Mouse (Mus musculus): ENCODE measurements around the gene Lsm12.

The Lsm12 gene

DNA sequence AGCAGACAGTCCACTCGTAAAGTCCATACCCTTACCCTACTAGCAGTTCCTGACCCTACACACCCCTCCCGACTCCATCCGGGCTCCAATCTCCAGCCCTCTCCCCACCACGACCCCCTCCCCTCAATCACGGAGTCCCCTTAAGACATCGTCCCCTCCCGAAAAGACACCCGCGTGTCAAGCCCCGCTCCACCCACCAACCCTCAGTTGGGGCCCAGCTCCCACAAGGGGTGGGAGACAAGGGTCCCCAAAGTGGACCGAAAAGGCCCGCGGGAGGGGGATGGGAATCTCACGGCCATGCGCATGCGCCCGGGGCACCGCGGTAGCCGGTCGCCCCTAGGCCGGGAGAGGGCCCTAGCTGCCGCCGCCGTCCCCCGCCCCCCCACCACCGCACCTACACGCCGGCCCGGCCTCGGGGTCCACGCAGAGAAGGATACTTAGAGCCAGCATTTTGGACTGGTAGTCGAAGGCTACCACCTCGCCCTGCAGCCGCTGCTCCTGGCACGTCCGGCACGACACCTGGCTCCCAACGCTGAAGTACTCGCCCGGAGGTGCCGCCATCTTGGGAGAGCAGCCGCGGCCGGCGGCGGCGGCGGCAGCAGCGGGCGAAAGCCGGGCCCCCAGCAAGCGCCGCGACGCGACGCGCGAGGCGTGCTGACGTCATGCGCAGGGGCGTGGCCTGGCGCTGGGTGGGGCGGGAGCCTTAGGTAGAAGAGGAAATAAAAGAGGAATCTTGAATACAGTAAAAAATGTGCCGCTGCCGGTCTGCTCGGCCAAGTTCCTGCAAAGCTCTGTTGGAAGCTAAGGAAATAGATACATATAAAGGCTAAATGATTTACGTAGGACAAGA, at the start of gene Lsm12:
Gene Lsm12 (minus strand): TSS at position 651 of the 850 bp plus-strand sequence.
- DNase-seq (ENCODE audit: low spot score): peak; percentile 81

DNA sequence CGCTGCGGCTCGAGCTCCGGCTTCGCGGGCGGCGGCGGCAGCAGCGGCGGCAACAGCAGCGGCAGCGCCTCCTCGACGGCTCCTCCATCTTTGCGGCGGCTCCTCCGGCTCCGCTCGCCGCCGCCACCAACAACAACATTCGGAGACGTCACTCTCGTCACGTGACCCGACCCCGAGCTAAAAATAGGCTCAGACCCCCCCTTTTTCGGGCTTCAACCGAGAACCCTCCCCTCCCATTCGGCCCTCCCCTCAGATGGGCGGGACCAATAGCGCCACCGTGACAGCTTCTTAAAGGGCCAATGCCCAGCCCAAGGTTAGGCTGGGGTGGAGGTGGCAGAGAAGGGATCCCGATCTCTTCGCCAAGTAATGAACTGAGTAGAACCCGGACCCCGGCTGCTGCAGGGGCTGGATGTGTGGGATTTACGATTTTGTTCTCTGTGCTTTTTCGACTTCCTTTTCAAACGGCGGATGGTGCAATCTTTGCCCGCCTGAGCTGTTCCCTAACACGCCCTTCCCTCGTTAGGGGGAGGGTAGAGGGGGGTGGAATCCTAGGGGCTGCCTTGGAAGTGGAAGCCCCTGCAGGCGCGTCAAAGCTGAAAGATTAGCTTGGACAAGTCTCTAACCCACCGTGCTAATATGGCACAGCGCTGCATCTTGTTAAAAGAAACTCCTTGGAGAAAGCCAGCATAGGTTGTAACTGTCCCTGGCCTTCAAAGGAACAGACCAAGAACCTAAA, 45.1 kb upstream of the Lsm12 start, which contains the start of gene Hdac5:
Gene Hdac5 (minus strand): TSS at position 161 of the 736 bp plus-strand sequence.
- peak; percentile 96 for DNase-seq (ENCODE audit: low spot score)

DNA sequence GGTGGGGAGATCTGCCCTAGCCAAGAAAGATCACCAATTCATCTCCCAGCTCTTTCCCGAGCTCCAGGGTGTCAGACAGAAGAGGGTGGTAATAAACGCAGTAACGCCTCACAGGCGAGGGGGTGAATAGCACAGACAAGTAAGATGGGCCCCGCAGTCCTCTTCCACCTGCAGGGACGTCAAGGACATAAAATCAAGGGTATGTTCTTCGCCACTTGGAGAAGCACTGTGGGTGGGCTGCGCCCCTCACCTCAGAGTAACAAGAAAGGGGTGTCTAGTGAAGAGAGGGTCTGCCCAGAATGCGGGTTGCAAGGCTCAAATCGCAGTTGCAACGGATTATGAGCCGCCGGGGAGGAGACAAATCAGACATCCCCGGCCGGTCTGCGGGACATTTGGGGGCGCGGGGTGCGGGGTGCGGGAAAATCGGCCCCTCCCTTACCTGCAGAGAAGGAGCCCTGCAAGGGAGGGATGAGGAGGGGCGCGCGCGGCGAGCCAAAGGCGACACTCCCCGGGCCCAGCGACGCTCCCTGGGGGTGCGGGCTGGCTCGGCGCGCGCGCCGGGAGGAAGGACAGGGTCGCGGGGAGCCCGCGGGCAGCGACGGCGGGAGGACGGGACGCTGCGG, 44.3 kb upstream of the Lsm12 start:
- DNase-seq (ENCODE audit: low spot score): no peak

DNA sequence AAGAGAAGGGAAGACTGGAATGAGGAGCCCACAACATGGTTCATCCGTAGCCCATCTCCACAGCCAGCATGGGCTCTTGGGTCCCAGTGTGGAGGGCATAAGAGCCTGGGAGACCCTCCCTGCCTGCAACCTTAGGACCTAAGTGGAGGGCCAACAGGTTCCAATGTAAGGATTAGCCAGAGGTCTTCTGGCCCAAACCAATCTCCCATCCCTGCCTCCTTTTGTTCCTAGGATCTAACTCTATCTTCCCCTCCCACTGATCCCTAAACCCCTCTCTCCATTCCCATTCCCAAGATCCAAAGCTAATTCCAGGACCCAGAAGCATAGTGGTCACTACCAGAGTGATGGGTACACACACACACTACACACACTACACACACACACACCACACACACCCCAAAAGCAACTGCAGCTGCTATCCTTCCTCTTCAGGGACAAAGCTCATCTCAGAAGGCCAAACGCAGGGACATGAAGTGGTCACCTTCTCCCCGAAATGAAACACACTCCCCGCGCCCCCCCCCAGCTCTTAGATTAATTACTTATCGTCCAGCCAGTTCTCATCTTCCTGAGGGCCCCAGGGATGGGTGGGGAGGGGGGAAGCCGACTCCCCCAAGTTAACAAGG, 43.7 kb upstream of the Lsm12 start:
- DNase-seq (ENCODE audit: low spot score): no peak

DNA sequence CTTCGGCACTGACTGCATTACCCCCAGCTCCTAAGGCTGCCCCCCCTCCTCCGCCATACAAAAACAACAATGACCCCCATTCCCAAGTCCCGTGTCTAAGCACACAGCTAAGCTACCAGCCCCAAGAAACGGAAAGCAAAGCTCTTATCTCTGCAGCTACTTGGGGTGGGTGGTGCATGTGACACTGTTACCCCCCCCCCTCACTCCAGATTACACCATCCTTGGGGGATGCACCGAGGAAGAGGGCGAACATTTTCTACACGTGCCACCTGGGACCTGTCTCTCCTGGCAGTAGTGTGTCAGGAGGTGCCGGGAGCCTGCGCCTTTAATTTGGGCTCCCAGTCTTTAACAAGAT, 43.1 kb upstream of the Lsm12 start:
- DNase-seq (ENCODE audit: low spot score): no peak

DNA sequence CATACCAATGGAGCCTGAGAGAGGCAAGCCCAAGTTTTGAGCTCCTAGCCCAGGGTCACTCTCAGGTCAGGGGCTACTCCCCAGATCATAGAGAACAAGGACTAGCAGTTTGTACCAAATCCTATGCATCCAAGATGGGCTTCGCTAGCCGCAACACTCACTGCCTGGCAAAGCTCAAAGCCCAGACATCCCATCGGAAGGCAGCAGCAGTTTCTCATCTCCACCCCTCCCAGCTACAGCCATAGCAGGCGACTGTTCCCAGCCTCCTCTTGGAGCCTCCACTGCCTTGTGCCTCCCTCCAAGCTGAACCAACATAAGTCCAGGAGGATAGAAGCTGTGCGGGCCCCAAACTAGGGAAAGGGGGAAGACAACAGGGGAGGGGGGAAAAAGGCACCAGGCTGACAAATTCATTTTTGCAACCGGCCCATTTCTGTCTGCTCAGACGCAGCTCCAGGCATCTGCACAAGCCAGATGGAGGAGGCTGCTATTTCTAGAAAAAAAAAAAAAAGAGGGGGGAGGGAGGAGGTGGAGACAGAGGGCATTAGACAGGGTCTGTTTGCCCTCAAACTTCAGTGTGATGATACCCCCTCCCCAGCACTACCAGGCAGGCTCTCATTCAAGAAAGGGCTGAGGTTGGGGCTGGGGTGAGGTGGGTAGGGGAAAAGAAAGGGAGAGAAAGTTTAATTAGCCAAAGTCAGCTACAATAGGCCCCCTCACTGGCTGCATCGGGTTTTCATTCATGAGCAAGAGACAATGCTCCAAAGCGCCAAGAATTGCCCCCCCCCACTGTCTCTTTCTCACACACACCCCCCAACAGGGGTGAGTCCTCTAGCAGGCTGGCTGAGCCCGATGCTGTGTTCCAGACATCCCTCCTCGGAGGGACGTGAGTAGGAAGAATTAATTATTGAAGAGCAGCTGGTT, 42.4 kb upstream of the Lsm12 start:
- DNase-seq (ENCODE audit: low spot score): no peak

DNA sequence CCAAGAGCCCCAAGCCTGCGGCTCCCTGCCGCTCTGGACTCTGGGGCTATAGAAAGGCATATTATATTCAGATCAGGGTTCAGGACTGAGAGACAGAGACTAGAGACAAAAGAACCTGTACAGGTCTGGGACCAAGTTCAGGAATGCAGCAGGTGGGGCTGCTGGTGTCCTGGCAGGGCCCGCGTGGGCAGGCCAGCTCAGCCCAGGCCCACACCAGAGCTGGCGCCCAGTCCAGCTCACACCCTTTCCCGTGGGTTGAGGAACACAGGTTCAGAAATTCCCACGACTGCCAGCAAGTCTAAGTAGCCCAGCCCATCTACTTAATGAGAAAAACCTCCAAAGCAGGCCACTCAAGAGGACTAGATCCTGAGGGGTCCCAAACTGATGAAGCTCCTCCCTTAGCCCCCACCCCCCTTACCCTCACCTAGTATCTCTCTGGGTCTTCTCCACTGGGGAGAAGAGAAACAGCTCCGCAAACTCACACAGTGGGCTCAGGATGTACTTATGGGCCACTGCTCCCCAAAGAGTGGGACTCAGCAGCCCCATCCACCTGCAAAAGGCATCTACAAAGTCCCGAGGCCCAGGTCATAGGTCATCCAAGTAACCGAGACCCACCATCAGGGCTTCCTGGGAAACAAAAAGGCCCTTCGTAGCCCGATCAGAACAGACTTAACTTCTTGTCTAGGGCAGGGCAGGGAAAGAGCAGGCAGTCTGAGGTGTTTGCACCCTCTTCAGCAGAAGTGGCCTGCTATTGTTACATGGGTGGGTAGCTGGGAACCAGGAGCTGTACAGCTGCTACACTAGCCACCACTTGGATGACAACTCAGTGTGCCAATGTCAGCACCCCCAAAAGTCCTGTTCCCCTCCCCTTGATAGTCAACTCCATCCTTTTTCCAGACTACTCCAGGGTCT, 41.2 kb upstream of the Lsm12 start:
- no peak for DNase-seq (ENCODE audit: low spot score)

DNA sequence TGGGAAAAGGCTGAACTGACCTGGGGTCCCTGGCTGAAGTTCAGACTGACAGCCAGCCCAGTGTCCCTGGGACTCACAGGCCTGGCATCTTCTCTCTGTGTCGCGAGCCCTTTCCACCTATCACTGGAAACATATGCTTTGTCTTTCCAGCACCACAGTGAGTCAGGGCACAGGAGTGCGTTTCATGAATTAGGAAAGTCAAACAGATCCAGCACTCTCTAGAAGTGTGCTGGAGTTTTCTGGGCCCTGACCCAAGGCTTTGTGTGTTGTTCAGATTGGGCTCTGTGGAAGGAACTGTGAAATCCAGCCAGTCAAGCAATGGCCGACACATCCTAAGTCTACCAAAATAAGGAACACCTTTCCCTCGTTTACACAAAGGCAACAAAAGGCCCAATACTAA, 40.1 kb upstream of the Lsm12 start:
- no peak for DNase-seq (ENCODE audit: low spot score)

DNA sequence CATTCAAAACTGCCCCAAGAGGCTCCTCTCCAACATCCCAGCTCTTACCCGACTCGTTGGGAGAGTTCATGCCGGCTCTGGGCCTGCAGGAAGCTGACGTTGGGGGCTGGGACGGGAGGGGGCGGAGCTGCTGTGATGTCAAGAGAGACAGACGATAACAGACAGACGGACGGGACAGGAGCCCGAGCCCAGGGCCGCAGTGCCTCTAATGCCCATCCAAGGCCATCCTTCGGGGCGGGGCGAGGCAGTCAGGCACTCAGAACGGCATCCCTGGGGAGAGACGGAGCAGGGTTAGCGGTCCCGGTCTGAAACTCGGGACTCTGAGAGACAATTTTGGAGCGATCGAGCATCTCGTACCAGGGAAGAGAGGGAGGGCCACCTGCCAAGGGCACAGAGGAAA, 39.6 kb upstream of the Lsm12 start:
- no peak for DNase-seq (ENCODE audit: low spot score)

DNA sequence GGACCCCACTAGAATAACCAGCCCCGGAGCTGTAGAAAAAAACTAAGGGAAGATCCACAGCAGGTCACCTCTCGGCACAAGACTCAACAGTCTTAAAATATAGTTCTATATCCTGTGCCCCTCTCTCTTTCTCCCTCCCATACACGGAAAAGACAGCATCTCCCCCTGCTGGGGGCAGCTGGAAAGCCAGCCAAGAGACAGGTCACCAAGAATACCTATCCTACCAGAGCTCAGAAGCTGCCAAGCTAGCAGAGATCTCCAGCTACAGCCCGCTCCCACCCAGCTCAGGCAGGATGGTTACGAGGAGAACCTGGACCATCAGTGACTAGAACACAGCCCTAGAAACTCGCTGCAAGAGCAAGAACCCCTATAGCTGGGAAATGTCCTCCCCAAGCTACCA, 38.1 kb upstream of the Lsm12 start:
- no peak for DNase-seq (ENCODE audit: low spot score)

DNA sequence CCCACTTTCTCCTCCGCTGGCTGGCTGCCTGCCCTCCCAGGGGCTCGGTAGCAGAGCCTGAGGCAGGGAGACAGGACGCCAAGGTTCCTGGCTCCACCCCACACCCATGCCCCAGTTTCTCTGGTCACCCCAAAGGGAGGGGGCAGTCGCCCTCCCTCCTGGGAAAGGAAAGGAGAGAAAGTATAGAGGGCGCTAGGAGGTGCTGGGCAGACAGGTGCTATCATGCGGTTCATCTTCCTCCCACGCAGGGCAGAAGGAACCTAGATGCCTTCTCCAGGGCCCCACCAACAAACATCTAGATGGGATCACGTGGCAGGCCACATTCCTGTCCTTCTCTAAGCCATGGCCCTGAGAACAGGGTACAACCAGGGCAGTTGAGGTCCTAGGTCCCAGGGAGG, 36.9 kb upstream of the Lsm12 start:
- DNase-seq (ENCODE audit: low spot score): no peak

DNA sequence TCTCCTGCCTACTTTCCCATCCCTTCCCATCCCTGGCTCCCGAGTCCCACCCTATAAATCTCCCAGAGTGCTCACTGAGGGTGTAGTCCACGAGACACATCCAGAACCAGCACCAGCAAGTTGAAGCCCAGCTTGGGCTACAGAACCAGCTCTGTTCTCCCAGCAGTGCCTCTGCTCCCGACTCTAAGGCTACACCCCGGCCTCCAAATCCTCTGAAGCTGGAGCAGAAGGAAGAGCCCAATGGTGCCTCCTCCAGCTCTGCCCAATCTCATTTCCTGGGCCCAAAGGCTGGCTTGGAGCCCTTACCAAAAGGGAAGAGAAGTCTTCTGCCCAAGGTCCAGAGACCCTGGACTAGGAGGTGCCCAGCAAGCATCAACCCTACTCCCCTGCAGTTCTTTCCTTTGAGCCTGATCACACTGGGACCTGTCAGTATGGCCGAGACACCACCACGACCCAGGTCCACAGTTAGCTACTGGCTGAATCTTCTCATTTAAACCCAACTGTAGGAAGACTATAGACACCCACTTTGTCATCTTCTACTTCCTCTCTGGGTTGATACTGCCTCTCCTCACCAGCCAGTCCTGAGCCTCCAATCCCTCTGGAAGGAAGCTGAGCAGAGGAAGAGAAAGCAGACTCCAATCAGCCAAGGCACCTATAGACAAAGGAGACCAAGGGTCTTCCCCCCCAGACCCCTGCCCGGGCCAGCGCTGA, 36.3 kb upstream of the Lsm12 start:
- no peak for DNase-seq (ENCODE audit: low spot score)

DNA sequence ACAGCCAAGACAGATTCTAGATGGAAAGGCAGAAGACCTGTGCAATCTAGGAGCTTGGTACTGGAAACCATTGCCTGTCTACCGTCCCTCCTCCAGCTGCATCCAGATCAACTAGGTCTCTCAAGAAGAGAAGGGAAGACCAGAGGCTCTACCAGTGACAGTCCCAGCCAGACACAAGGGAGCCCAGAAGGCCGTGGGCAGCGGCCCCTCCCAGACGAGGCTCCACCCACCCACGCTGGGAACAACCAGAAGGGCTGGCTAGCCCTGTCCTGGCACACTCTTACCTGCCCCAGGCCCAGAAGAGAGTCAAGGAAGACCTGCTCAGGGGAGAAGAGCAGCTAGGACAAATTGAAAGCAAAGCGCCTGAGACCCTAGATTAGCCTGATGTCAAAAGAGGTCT, 35.4 kb upstream of the Lsm12 start:
- DNase-seq (ENCODE audit: low spot score): no peak

DNA sequence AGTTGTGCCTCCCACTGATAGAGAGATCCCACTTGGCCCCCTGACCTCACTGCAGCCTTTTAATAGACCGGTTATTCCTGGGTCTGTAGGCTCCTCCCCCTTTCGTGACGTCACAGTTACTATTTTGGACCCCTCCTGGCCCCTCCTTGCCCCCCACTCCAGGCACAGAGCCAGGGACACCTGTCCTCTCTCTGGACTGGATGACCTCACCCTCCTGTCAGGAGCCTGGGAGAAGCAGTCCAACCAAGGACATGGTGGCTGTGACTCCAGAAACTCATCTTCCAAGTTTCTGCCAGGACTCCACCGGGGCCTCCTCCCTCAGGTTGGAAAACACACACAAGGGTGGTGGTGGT, 34.9 kb upstream of the Lsm12 start:
- no peak for DNase-seq (ENCODE audit: low spot score)

DNA sequence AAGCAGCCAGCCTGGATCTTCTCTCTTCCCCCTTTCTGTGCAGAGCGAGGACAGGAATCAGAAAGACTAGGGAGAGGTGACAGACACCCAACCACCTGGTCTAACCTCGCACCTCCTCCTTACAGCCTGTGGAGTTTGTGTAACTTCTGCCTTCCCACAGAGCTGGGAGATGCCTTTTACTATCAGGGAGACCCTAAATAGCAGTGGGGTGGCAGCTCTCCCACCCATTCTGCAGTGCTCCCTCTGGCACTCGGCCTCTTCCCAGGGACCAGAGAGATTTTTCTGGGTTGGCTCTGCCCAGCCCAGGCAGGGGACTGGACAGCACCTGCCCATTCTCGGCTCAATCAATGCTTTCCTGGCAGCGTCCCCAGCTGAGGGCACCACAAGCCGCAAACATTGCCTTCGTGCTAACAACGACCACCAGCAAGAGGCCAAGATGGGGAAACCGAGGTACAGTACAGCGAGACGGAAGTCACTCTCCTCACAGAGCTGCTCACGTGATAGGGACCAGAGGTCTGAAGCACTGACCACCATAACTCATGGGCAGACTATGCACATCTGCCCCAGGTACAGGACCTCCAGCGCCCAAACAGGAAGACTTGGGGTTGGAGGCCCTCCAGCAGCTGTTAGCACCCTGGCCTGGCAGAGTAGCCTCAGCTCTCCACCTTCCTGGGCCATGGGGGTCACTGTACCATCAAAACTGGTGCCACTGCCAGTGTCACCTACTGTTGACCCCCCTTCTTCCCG, 34.3 kb upstream of the Lsm12 start:
- DNase-seq (ENCODE audit: low spot score): no peak

DNA sequence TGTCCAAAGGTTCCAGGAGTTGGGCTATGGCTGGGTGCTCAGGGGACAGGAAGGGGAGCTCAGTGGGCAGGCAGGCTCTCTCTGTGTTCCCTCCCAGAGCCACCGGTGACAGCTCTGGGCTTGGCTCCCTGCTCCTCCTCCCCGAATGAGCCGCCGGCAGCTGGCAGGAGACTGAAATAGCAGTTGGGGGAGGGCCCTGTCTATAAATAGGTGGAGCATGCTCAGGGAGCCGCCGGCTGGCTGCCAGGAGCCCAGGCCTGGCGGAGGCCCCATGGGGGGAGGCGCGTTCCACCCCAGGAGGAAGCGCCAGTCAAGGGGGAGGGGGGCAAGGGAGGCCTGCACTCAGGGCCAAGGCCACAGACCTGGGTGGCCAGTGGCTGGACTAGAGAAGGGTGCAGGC, 33.7 kb upstream of the Lsm12 start:
- peak; percentile 96 for DNase-seq (ENCODE audit: low spot score)

DNA sequence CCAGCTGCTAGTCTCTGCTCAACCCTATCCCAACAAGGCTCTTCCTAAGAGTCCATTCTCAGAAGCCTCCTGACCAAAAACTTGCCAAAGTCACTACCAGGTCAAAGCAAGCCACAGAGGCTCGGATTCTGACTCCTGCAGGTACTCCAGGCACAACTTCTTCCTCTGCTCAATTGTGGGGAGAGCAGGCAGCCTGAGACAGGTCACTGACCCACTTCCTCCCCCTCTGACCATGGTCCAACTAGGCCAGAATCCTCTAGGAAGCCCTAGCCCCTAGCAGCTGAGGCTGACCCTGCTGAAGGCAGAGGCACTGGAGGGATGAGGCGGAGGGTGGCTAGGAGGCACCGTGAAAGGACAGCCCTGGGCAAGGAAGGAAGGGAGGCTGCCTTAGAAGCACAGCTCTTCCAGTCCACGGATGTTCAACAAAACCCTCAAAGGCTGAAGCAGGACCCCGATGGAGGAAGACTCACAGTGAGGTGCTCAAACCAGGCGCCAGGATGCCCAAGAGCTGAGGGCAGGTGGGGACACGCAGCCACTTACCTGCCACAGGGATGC, 32.9 kb upstream of the Lsm12 start:
- DNase-seq (ENCODE audit: low spot score): no peak

DNA sequence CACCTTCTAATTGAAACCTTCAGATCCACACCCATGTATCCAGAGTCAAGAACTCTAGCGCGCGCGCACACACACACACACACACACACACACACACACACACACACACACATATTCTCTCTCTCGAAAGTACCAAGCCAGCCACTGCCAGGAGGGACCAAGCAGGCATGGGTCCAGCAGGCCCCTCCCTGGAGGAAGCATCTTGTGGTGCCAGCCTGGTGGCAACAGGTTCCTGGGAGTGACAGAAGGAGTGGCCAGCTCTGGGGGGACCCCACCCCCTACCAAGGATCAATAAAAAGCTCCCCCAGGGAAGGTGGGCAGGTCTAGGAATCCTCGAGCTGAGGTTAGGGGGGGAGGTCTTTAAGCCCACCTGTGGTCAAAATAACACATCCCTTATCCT, 32.3 kb upstream of the Lsm12 start:
- no peak for DNase-seq (ENCODE audit: low spot score)

DNA sequence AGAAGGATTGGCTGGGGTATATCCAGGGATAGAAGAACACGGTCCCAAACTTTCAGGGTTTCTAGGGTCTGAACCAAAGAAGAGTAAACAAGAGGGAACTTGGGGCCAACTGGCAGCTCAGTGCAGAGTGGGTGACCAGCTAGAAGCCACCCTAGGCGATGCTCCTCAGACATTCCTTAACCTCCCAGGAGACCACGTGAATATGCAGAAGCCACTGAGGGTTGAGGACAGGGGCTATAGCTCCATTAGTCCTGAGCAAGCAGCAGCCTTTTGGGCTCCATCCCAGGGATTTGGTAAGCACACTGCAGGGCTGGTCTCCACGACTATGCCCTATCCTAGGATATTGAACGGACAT, 31.8 kb upstream of the Lsm12 start:
- DNase-seq (ENCODE audit: low spot score): no peak

All from left cerebral cortex, adult 11 months (tissue).